Mouse (Mus musculus): ENCODE data around the gene Ptchd4. TPM values are rescaled to one million over a fixed set of nuclear protein-coding genes. Genes with fewer than 3 reads are reported as not detected.

The Ptchd4 gene
- total RNA-seq, 2 experiments from 2014 or later = 11.9 to 12.1 TPM

DNA sequence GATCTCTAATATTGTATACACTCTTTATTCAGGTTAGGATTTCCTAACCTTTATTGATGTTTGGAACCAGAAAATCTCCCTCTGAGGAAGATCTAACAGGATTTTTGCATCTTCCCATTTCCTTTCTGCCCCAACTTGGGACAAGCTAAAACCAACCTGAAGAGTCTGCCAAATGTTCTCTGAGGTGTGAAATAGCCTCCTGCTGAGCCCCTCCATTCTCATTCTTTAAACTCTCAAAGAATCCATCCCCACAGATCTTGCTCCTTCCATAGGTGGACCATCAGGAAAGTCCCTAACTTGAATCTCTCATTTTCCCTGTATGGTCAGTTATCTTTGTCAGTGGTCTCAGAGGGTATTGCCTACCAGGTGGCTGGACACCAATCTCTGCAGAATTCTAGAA is 20.0 kb downstream of the Ptchd4 start:
- DNase-seq (ENCODE audit: low spot score in 2 of 2) = no peak
- no peak for TF ChIP-seq CTCF (conservative IDR thresholded peaks at IDR 0.05)
- no peak overlapping the region for H3K4me3 ChIP-seq
- H3K27ac ChIP-seq = peak overlapping the region; percentile 74

DNA sequence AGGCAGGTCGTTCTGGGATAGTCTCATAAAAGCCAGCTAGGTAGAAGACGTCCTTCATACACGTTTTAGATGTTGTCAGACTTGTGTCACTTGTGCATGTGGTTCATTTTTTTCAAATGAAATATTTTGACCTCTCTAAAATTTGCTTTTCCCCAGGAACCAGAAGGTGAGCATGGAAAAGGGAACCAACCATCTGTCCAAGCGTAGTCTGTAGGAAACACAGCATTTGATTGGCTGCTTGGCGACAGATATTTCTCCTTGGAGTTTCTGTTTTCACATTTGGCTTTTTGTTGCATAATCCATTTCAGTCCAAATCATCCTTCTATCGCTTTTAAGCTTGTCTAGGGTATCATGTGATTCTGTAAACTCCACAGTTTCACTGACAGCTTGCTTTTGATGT is 20.8 kb downstream of the Ptchd4 start:
- peak overlapping the region; percentile 74 for H3K27ac ChIP-seq

DNA sequence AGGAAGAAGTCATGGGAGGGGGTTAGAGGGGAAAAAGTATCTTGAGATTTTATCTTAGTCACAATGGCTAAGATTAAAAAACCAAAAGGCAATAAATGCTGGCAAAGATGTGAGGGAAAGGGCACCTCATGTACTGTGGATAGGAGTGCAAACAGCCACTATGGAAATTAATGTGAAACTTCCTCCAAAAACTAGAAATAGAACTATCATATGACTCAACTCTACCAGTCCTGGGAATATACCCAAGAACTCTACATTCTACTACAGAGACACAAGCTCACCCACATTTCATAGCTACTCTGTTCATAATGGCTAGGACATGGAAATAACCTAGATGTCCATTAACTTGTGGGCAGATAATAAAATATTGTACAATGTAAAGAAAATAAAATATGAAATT is 30.3 kb downstream of the Ptchd4 start:
- Histone ChIP-seq H3K27ac (peak overlapping the region; percentile 49; the same call in 1 of the 2 replicates), H3K4me3 (no peak overlapping the region)
- DNase-seq (ENCODE audit: low spot score in 2 of 2) = no peak
- TF ChIP-seq CTCF (conservative IDR thresholded peaks at IDR 0.05) = no peak

More for the DNA sequence above, 20.8 kb downstream of the Ptchd4 start:
- TF ChIP-seq CTCF (conservative IDR thresholded peaks at IDR 0.05) = no peak
- H3K4me3 ChIP-seq = no peak overlapping the region
- peak in 1 of 2 experiments; percentile 26 for DNase-seq (ENCODE audit: low spot score in 2 of 2)

DNA sequence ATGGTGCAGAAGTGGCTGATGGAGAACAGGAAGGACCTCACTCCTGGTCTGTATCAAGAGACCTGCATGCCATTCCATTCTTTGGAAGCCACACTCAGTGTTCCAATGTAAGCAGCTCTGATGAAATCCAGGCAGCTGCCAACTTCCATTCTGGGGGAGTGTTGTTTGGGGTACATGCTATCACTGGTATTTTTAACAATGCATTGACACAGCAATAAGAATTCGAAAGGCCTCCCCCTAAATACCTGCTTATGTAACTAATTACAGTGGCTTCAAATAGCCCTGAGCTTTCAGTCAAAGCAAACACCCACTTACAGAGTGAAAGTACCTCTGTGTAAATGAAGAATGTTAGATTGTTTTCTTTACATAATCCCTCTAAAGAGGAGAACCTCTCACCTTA is 42.7 kb downstream of the Ptchd4 start:
- DNase-seq (ENCODE audit: low spot score in 2 of 2) = peak; percentile 52 to 56
- TF ChIP-seq CTCF (conservative IDR thresholded peaks at IDR 0.05) = no peak
- peak overlapping the region; percentile 76 for H3K27ac ChIP-seq
- no peak overlapping the region for H3K4me3 ChIP-seq

DNA sequence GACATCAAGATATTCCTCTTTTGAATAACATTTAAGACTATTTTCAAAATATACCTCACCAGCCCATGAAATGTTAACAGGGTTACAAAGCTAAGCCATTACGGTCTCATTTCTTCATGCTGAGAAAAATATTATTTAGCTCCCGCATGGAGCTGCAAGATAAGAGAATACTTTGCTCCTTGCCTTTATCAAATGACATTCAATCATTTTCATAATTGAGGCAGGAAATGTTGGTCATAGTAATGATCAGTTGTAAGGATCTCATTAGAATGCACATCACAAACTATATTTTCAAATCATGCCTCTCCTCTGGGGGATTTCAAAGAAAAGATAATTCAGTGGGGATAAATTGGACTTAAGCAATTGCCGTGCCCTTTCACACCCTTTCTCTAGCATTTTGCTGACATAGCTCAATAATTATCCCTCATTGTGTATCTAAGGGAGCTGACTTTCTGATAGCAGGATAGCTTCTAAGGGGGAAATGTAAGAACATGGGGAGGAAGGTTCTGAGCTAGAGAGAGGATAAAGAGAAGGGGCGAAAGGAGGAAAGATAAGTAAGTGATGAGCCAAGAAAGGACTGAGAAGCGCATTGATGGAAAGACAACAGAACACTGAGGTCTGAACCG is 47.5 kb downstream of the Ptchd4 start:
- no peak overlapping the region for H3K27ac ChIP-seq
- DNase-seq (ENCODE audit: low spot score in 2 of 2) = no peak
- no peak for TF ChIP-seq CTCF (conservative IDR thresholded peaks at IDR 0.05)

DNA sequence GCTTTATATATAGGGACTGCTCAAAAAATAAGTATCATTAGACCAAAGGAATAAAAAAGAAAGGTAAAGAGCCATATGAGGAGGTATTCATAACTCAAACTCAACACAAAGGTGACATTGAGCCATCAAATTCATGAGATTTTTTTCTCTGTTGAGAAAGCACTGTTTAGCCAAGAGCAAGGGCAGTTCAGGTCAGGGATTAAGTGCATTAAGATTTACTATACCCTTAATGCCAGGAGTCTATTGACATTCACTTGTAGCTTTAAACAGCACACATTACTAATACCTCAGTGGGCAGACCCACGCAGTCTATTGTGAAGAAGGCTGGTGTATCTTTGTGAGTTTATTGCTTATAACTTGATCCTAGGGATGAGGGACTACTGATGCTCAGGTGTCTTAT is 49.0 kb downstream of the Ptchd4 start:
- no peak for TF ChIP-seq CTCF (conservative IDR thresholded peaks at IDR 0.05)
- H3K4me3 ChIP-seq = no peak overlapping the region
- DNase-seq (ENCODE audit: low spot score in 2 of 2) = no peak
- H3K27ac ChIP-seq = no peak overlapping the region

More for the DNA sequence above, 47.5 kb downstream of the Ptchd4 start:
- H3K4me3 ChIP-seq = no peak overlapping the region

DNA sequence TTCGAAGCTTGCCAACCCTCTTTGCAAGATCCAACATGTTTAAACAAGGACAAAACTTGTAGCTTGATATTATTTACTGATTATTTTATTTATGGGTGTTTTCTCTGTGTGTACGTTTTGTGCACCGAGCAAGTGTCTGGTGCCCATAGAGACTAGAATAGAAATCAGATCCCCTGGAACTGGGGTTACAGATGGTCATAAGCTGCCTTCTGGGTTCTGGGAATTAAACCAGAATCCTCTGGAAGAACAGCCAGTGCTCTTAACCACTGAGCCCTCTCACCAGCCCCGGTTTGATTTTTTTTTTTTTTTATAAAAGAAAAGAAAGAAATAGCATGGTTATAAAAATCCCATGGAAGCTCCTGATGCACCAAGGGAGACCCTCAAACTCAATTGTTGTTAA is 59.1 kb downstream of the Ptchd4 start:
- Histone ChIP-seq H3K27ac (peak overlapping the region; percentile 63), H3K4me3 (no peak overlapping the region)
- DNase-seq (ENCODE audit: low spot score in 2 of 2) = peak; percentile 22 to 55
- TF ChIP-seq CTCF (conservative IDR thresholded peaks at IDR 0.05) = no peak

DNA sequence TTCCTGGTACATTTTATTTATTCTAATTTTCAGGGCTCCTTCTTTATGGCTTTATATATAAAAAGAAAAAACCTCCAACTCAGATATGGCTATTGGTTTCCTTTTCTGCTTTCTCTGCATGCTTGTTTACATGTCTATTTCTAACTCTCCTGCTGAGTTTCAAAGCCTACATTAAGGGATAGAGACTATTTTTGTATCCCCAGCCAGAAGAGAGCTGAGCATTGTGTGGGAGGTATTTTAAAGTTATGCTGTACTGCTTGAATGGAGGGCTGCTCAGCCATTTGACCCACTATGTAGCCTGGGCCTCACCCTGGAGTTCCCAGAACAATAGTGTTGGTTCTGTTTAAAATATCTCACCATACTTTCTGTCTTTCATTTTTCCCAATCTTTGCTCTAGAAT is 77.3 kb downstream of the Ptchd4 start:
- Histone ChIP-seq H3K4me3 (no peak overlapping the region), H3K27ac (no peak overlapping the region)
- TF ChIP-seq CTCF (conservative IDR thresholded peaks at IDR 0.05) = no peak
- no peak for DNase-seq (ENCODE audit: low spot score in 2 of 2)

DNA sequence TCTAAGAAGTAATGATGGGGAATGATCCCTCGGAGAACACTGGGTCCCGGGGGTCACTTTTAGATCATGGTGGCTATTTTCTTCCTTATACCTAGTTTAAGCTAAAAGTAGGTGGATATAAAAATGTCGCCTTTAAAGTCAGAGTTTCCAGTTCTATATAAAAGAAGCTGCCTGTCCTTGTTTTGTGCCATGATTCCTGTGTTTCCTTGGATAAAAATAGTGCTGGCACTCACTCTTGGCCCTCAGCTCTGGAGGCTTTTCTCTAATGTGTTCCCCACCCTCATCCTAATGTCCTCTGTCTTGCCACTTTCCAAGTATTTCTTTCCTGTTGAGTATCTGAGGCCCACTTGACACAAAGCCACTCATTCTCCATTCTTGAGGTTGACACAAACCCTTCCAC is 79.6 kb downstream of the Ptchd4 start:
- Histone ChIP-seq H3K4me3 (no peak overlapping the region), H3K27ac (no peak overlapping the region)
- DNase-seq (ENCODE audit: low spot score in 2 of 2) = no peak
- no peak for TF ChIP-seq CTCF (conservative IDR thresholded peaks at IDR 0.05)

DNA sequence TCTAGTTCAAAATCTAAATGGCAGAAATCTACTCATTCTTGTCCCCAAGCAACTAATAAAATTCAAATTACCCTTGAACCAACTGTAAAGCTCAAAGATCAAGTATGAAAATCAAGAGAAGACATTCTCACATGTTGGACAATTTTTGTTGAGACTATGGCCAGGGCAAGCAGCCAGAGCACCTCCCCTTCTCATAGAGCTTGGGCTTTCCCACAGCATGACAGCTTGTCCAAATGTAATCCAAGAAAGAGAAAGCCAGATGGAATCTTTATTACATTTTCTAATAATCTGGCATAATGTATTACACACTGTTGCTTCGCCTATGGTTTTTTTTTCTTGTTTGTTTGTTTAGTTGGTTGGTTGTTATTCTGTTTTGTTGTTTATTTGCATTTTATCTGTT is 102.7 kb downstream of the Ptchd4 start:
- DNase-seq (ENCODE audit: low spot score in 2 of 2) = no peak
- no peak overlapping the region for H3K27ac ChIP-seq
- no peak overlapping the region for H3K4me3 ChIP-seq
- no peak for TF ChIP-seq CTCF (conservative IDR thresholded peaks at IDR 0.05)

DNA sequence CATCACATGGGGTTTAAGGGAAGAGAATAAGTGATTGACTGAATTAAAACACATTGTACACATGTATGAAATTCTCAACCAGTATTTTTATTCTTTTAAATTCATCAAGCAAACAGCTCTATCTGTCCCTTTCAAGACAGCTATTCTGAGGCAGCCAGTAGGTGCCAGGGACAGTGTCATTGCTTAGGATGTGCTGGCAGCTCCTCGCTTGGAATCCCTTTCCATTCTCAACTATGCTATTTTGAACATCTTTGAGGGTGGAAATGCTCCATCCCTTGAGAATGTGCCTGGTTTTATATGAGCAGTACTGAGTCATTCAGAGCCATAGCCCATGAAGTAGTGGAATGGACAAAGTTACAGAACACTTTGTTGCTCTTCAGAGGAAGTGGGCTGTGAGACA is 112.2 kb downstream of the Ptchd4 start:
- no peak for DNase-seq (ENCODE audit: low spot score in 2 of 2)
- Histone ChIP-seq H3K27ac (no peak overlapping the region), H3K4me3 (no peak overlapping the region)
- no peak for TF ChIP-seq CTCF (conservative IDR thresholded peaks at IDR 0.05)

DNA sequence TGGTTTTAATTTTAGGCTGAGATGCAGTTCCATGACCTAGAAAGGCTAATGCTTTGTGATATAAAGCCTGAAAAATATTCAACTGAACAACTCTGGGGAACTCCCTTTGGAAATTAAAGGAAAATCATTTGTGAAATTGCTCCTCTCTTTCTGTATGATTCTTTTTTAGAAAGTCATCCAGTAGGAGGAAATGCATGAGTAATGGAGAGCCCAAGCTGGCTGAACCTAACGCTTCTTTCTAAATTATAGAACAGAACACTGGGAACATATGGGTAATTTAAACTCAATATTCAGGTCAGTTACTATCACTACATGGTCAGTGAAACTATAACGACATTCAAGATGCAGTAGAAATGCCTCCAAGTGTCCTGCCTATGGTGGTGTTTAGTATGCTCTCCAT is 114.6 kb downstream of the Ptchd4 start:
- Histone ChIP-seq H3K27ac (no peak overlapping the region), H3K4me3 (no peak overlapping the region)
- TF ChIP-seq CTCF (conservative IDR thresholded peaks at IDR 0.05) = no peak
- no peak for DNase-seq (ENCODE audit: low spot score in 2 of 2)

DNA sequence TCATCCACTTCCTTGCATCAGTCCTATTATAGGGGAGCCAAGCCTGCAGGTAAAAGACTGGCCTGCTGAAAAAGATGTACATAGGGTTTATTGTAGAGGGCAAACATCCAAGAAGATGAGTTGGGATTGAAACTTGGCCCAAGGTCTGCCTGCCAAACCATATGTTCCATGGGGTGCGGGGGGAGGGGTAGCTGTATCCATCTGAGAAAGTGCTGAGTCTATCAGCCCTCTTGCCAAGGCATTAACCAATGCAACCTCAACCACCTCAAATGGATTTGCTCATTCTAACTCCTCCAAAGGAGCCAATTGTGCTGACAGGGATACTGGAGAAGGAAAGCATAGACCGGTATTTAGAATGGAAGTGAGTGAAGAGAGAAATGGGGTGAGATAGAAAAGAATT is 136.5 kb downstream of the Ptchd4 start:
- no peak for DNase-seq (ENCODE audit: low spot score in 2 of 2)
- no peak for TF ChIP-seq CTCF (conservative IDR thresholded peaks at IDR 0.05)
- Histone ChIP-seq H3K4me3 (no peak overlapping the region), H3K27ac (no peak overlapping the region)

DNA sequence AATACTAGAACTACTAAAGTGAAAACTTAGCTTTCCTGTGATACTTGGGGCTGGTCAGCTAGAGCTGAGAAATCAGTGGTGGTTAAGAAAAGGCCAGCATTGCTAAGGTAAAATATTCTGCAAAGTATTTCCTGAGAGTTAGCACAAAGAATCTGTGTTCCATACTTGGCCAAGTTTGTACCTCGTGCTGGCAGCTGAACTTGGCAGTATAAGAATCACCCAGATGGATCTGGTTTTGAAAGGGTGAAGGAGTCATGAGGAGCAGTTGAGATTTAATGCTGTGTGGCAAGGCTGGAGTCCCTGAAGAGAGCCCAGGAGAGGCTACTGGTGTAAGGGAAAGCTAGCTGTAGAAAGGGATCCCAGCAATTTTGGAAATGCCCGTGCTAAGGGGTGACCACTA is 140.7 kb downstream of the Ptchd4 start:
- Histone ChIP-seq H3K27ac (no peak overlapping the region), H3K4me3 (no peak overlapping the region)
- DNase-seq (ENCODE audit: low spot score in 2 of 2) = no peak
- no peak for TF ChIP-seq CTCF (conservative IDR thresholded peaks at IDR 0.05)
